Comparison of ENCODE assay signal across 9 mouse cellular contexts in genomic region chr7:19800764-19801163, GRCm38 (mm10). TPM values are rescaled to one million over a fixed set of nuclear protein-coding genes. Genes with fewer than 3 reads are reported as not detected.
DNase-seq lines count a peak whose midpoint lies in the region; ATAC-seq and TF ChIP-seq lines count a peak whose summit lies in the region.
"Had no signal": no experiment of that assay in that cellular context is flagged by ENCODE, and none has a peak within 500 bp of the region (broad histone marks: within the 10 kb centered on the region; RNA-seq: fewer than 3 reads in every experiment).

No protein-coding gene starts in this region.

- peaks cover 3% of the 10 kb centered on the region; the same call in 1 of the 2 replicates for H3K27me3 ChIP-seq in cerebellum, adult 2 months (ENCODE audit: control insufficient read depth, insufficient read depth, low read length)
- peaks cover 21% of the 10 kb centered on the region for H3K27me3 ChIP-seq in liver, embryonic 12.5 days (replicated peaks)

- H3K9me3 ChIP-seq in liver, embryonic 12.5 days (replicated peaks) = no peaks in the 10 kb centered on the region

- WGBS in cerebellum, adult 2 months = 29% methylated on average over 2 of the region's 2 CpGs
- 20% methylated on average over 2 of the region's 2 CpGs for WGBS in liver, embryonic 12.5 days (ENCODE audit: insufficient replicate concordance)

- H3K36me3 ChIP-seq in liver, embryonic 12.5 days = no peaks in the 10 kb centered on the region
- H3K36me3 ChIP-seq: heart, embryonic 13.5 days had no signal

- no peak overlapping the region for H3K4me2 ChIP-seq in liver, embryonic 12.5 days
- H3K4me2 ChIP-seq: heart, embryonic 13.5 days had no signal

- no peak for DNase-seq in cerebellum, adult 2 months
- DNase-seq in cerebellum, postnatal 4 days (ENCODE audit: low spot score in 2 of 2) = no peak
- DNase-seq in liver = peak; percentile 43
- peak; percentile 60 to 66 for DNase-seq in adrenal gland, postnatal 36 days
- DNase-seq in kidney, postnatal 10 days = peak; percentile 77
- peak; percentile 33 for DNase-seq in retina, adult 2 months (ENCODE audit: low read depth, low spot score)
- no peak for DNase-seq in frontal cortex, postnatal 10 days (ENCODE audit: low spot score in 2 of 2)

- no peak for ATAC-seq in liver, embryonic 12.5 days

- TF ChIP-seq POLR2A in cerebellum, adult 2 months (IDR thresholded peaks at IDR 0.05; ENCODE audit: borderline replicate concordance, insufficient read depth, low read length) = no peak

- H3K4me1 ChIP-seq in cerebellum, adult 2 months (ENCODE audit: control insufficient read depth, insufficient read depth, low read length) = no peaks in the 10 kb centered on the region
- H3K4me1 ChIP-seq in liver, embryonic 12.5 days = peaks cover 10% of the 10 kb centered on the region; the same call in 1 of the 2 replicates

- peak; percentile 56 for TF ChIP-seq CTCF in cerebellum, adult 2 months (IDR thresholded peaks at IDR 0.05; ENCODE audit: borderline replicate concordance, insufficient read depth, low read depth, low read length)

- H3K27ac ChIP-seq in cerebellum, adult 2 months (ENCODE audit: insufficient read depth, low read length) = no peak overlapping the region
- H3K27ac ChIP-seq in liver, embryonic 12.5 days = no peak overlapping the region
- H3K27ac ChIP-seq: heart, embryonic 13.5 days had no signal

- H3K9ac ChIP-seq in liver, embryonic 12.5 days = no peak overlapping the region
- H3K9ac ChIP-seq: heart, embryonic 13.5 days had no signal

- H3K4me3 ChIP-seq in cerebellum, adult 2 months (replicated peaks; ENCODE audit: insufficient read depth, low read depth, low read length) = no peak overlapping the region
- no peak overlapping the region for H3K4me3 ChIP-seq in liver, embryonic 12.5 days
- H3K4me3 ChIP-seq: heart, embryonic 13.5 days had no signal

RNA-seq across cellular contexts. Expression of gene Cblc, which starts 4.2 kb away (rescaled TPM):
- polyA plus RNA-seq in cerebellum, adult 2 months (2012; rRNA removed) = not detected in 2 replicates
- polyA plus RNA-seq in liver, embryonic 12.5 days (2016; fragmentation: Nextera tagmentation; extraction: Ambion mirVana) = 0.95 and 1.0 TPM in 2 replicates
- total RNA-seq in adrenal gland, postnatal 36 days (2021) = not detected

RNA-seq across cellular contexts. Expression of gene Bcl3, which starts 21.8 kb away (rescaled TPM):
- 0.80 and 0.84 TPM in 2 replicates for polyA plus RNA-seq in cerebellum, adult 2 months (2012; rRNA removed)
- polyA plus RNA-seq in liver, embryonic 12.5 days (2016; fragmentation: Nextera tagmentation; extraction: Ambion mirVana) = 3.7 and 5.4 TPM in 2 replicates
- total RNA-seq in adrenal gland, postnatal 36 days (2021) = 10 to 100 TPM; 19.5 to 51.0 TPM

RNA-seq across cellular contexts. Expression of gene Bcam, which starts 29.9 kb away (rescaled TPM):
- 24.7 and 25.3 TPM in 2 replicates for polyA plus RNA-seq in cerebellum, adult 2 months (2012; rRNA removed)
- 11.1 and 11.3 TPM in 2 replicates for polyA plus RNA-seq in liver, embryonic 12.5 days (2016; fragmentation: Nextera tagmentation; extraction: Ambion mirVana)
- total RNA-seq in adrenal gland, postnatal 36 days (2021) = 10 to 100 TPM; 43.5 to 53.8 TPM

RNA-seq across cellular contexts. Expression of gene Nectin2, which starts 50.5 kb away (rescaled TPM):
- polyA plus RNA-seq in cerebellum, adult 2 months (2012; rRNA removed) = 8.9 and 9.3 TPM in 2 replicates
- 31.9 and 34.4 TPM in 2 replicates for polyA plus RNA-seq in liver, embryonic 12.5 days (2016; fragmentation: Nextera tagmentation; extraction: Ambion mirVana)
- total RNA-seq in adrenal gland, postnatal 36 days (2021) = 100 to 1,000 TPM in 1 of 2 experiments, 10 to 100 TPM in 1; 70.0 to 115 TPM

RNA-seq across cellular contexts. Expression of gene Gm19345, which starts 51.0 kb away (rescaled TPM):
- polyA plus RNA-seq in cerebellum, adult 2 months (2012; rRNA removed) = 6.9 and 8.2 TPM in 2 replicates
- not detected in 2 replicates for polyA plus RNA-seq in liver, embryonic 12.5 days (2016; fragmentation: Nextera tagmentation; extraction: Ambion mirVana)
- total RNA-seq in adrenal gland, postnatal 36 days (2021) = under 1 TPM in 1 of 2 experiments, not detected in 1; 0.83 TPM
- polyA plus RNA-seq: heart, embryonic 13.5 days had no signal

Comparison
In these comparisons a context has a peak if more than half of its experiments do, and no peak if none do; other contexts are left out.
1. DNase-seq: peak in liver (single experiment), adrenal gland, postnatal 36 days (2 of 2), kidney, postnatal 10 days (single experiment) and retina, adult 2 months (single experiment); none in cerebellum, adult 2 months (0 of 2), cerebellum, postnatal 4 days (0 of 2) and frontal cortex, postnatal 10 days (0 of 2).